Mouse (Mus musculus) G1E (cell line): ENCODE results near the gene Trpm8.

Experiments
- CTCF ChIP-seq: IDR thresholded peaks from 2 replicates; pipeline ENCODE4 v1.5.1; 2012; ENCODE audit warnings: low read depth, low read length, inconsistent platforms, mixed read lengths
- GATA1 ChIP-seq: IDR thresholded peaks from 2 replicates; pipeline ENCODE4 v1.6.1; 2012; ENCODE audit warnings: borderline replicate concordance, low read length, inconsistent platforms, mixed read lengths
- POLR2AphosphoS5 ChIP-seq: IDR thresholded peaks from 2 replicates; pipeline ENCODE4 v1.6.1; 2012; ENCODE audit warnings: low read depth, low read length, inconsistent platforms; ENCODE audit not compliant: insufficient replicate concordance
- TAL1 ChIP-seq: conservative IDR thresholded peaks from 2 replicates; pipeline ENCODE4 v1.6.1; 2012; ENCODE audit warnings: low read depth, low read length, inconsistent platforms, mixed read lengths

DNA sequence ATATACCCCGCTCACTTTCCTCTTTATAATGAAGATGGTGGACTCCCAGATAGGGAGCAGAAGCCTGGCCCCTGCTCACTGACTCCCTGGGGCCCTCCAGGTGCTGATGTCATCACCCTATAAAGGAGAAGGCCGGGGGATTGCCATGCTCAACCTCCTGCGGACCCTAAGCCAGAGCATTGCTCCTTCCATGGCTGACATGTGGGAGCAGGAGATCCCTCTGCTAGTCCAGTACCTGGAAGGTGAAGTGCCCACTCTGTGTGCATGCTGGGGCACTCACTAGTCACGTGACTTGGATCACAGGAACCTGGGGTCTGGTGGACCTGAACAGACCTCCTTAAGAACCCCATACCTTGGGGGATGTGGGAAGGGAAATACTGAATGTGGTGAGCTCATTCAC lies 36.9 kb upstream of the Trpm8 start:
- no peak for TF ChIP-seq CTCF
- no peak for TF ChIP-seq TAL1
- no peak for TF ChIP-seq POLR2AphosphoS5
- TF ChIP-seq GATA1: no peak
